Mouse (Mus musculus): ENCODE data around the gene Dpysl4. TPM values are rescaled to one million over a fixed set of nuclear protein-coding genes. Genes with fewer than 3 reads are reported as not detected.

Dpysl4 gene
- polyA plus RNA-seq, 1 experiment from 2014 or later = 5.0 TPM

DNA sequence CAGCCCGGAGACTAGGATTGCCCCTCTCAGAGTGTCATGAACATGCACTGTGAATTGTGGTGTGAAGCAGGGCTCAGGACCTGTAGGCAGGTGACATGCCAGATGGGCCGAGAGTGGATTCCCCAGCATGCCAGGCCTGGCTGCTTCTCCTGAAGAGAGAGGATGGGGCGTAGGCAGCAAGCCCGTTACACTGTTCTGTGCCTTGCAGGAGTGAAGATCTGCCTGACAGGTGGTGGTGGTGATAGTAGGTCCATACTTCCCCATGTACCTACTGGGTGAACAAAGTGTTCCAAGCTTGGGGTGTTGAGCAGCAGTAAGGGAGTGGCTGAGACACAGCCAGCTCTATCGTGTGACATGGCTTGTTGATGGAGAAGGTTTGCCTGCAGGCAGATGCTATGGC, 7.3 kb downstream of the Dpysl4 start:
- Histone ChIP-seq H3K4me3 (ENCODE audit: low read depth, low read length) (no peak overlapping the region), H3K4me1 (replicated peaks; ENCODE audit: control insufficient read depth, insufficient read depth, low read length) (no peaks in the 10 kb centered on the region), H3K9me3 (ENCODE audit: control insufficient read depth, low read length) (no peaks in the 10 kb centered on the region), H3K27me3 (replicated peaks; ENCODE audit: control insufficient read depth, insufficient read depth, low read length) (peaks cover 2% of the 10 kb centered on the region), H3K27ac (ENCODE audit: low read depth, low read length) (no peak overlapping the region), H3K36me3 (ENCODE audit: control insufficient read depth, insufficient read depth, low read length) (no peaks in the 10 kb centered on the region), H3K4me2 (no peak overlapping the region), H3K9ac (ENCODE audit: low read depth, low read length) (no peak overlapping the region)
- 76% methylated on average over 5 of the region's 5 CpGs for WGBS
- no peak for DNase-seq (ENCODE audit: low spot score)
- no peak for ATAC-seq (replicated peaks; ENCODE audit: low FRiP score)

GRCm38 (mm10) chr7:139093781-139094180, 8.0 kb downstream of the Dpysl4 start:
- DNase-seq (ENCODE audit: low spot score) (no peak), ATAC-seq (replicated peaks; ENCODE audit: low FRiP score) (no peak)
- no peak overlapping the region for H3K4me3 ChIP-seq (ENCODE audit: low read depth, low read length)
- H3K27ac ChIP-seq (ENCODE audit: low read depth, low read length) = no peak overlapping the region
- H3K9me3 ChIP-seq (ENCODE audit: control insufficient read depth, low read length) = no peaks in the 10 kb centered on the region
- no peaks in the 10 kb centered on the region for H3K27me3 ChIP-seq (replicated peaks; ENCODE audit: control insufficient read depth, insufficient read depth, low read length)
- no peaks in the 10 kb centered on the region for H3K4me1 ChIP-seq (replicated peaks; ENCODE audit: control insufficient read depth, insufficient read depth, low read length)
- no peaks in the 10 kb centered on the region for H3K36me3 ChIP-seq (ENCODE audit: control insufficient read depth, insufficient read depth, low read length)
- no peak overlapping the region for H3K9ac ChIP-seq (ENCODE audit: low read depth, low read length)
- 83% methylated on average over 7 of the region's 7 CpGs for WGBS
- no peak overlapping the region for H3K4me2 ChIP-seq

- WGBS = 78% methylated on average over 6 of the region's 6 CpGs
- no peaks in the 10 kb centered on the region for H3K9me3 ChIP-seq (ENCODE audit: control insufficient read depth, low read length)
- no peaks in the 10 kb centered on the region for H3K27me3 ChIP-seq (replicated peaks; ENCODE audit: control insufficient read depth, insufficient read depth, low read length)
- no peaks in the 10 kb centered on the region for H3K36me3 ChIP-seq (ENCODE audit: control insufficient read depth, insufficient read depth, low read length)
- no peak overlapping the region for H3K4me3 ChIP-seq (ENCODE audit: low read depth, low read length)
- H3K4me2 ChIP-seq = no peak overlapping the region
- no peak for ATAC-seq (replicated peaks; ENCODE audit: low FRiP score)
- no peak for DNase-seq (ENCODE audit: low spot score)
- no peak overlapping the region for H3K9ac ChIP-seq (ENCODE audit: low read depth, low read length)
- no peaks in the 10 kb centered on the region for H3K4me1 ChIP-seq (replicated peaks; ENCODE audit: control insufficient read depth, insufficient read depth, low read length)
- H3K27ac ChIP-seq (ENCODE audit: low read depth, low read length) = no peak overlapping the region
Observed at GRCm38 (mm10) chr7:139094761-139095160, 9.0 kb downstream of the Dpysl4 start.

DNA sequence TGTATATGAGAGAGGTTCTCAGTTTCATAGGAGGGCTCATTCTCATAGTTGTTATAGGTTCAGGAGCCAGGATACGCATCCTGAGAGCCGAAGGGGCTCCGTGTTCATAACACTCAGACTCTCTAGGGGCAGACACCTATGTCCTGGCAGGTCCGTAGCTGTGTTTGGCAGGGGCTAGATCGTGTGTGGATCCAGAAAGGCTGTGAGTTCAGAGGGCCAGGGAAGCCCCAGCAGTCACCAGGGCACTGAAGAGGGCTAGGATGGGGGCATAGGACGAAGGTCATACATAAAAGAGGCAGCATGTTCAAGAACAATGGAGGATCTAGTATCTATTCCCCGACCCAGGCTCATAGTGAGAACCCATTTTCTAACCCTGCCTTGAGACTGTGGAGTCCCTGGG, 9.5 kb downstream of the Dpysl4 start:
- no peak for DNase-seq (ENCODE audit: low spot score)
- no peaks in the 10 kb centered on the region for H3K4me1 ChIP-seq (replicated peaks; ENCODE audit: control insufficient read depth, insufficient read depth, low read length)

DNA sequence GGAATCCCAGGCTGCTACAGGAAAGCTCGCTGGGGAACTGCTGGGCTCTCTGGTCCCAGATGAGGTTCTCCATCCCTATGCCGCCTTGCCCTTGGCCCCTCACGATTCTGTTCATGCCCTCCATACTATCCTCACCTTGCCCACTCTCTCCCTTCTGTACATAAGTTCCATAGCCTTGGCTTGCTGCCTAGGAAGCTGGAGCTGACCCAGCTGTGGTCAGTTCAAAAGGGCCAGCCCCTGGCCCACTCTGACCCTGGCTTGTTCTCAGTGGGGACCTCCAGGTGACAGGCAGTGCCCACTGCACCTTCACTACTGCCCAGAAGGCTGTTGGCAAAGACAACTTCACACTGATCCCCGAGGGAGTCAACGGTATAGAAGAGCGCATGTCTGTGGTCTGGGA, 10.6 kb downstream of the Dpysl4 start:
- Histone ChIP-seq H3K4me1 (replicated peaks; ENCODE audit: control insufficient read depth, insufficient read depth, low read length) (no peaks in the 10 kb centered on the region), H3K27me3 (replicated peaks; ENCODE audit: control insufficient read depth, insufficient read depth, low read length) (no peaks in the 10 kb centered on the region), H3K36me3 (ENCODE audit: control insufficient read depth, insufficient read depth, low read length) (no peaks in the 10 kb centered on the region), H3K4me3 (ENCODE audit: low read depth, low read length) (no peak overlapping the region), H3K9me3 (ENCODE audit: control insufficient read depth, low read length) (no peaks in the 10 kb centered on the region), H3K4me2 (no peak overlapping the region), H3K27ac (ENCODE audit: low read depth, low read length) (no peak overlapping the region), H3K9ac (ENCODE audit: low read depth, low read length) (no peak overlapping the region)
- ATAC-seq (replicated peaks; ENCODE audit: low FRiP score) (no peak), DNase-seq (ENCODE audit: low spot score) (no peak)
- 80% methylated on average over 6 of the region's 6 CpGs for WGBS

More for the DNA sequence above, 9.5 kb downstream of the Dpysl4 start:
- no peak overlapping the region for H3K4me2 ChIP-seq
- WGBS = 77% methylated on average over 7 of the region's 7 CpGs
- ATAC-seq (replicated peaks; ENCODE audit: low FRiP score) = no peak
- H3K27ac ChIP-seq (ENCODE audit: low read depth, low read length) = no peak overlapping the region
- no peak overlapping the region for H3K4me3 ChIP-seq (ENCODE audit: low read depth, low read length)
- H3K9me3 ChIP-seq (ENCODE audit: control insufficient read depth, low read length) = no peaks in the 10 kb centered on the region
- H3K27me3 ChIP-seq (replicated peaks; ENCODE audit: control insufficient read depth, insufficient read depth, low read length) = no peaks in the 10 kb centered on the region
- no peaks in the 10 kb centered on the region for H3K36me3 ChIP-seq (ENCODE audit: control insufficient read depth, insufficient read depth, low read length)
- H3K9ac ChIP-seq (ENCODE audit: low read depth, low read length) = no peak overlapping the region

- 64% methylated on average over 12 of the region's 12 CpGs for WGBS
- Histone ChIP-seq H3K27ac (ENCODE audit: low read depth, low read length) (no peak overlapping the region), H3K9me3 (ENCODE audit: control insufficient read depth, low read length) (no peaks in the 10 kb centered on the region), H3K36me3 (ENCODE audit: control insufficient read depth, insufficient read depth, low read length) (no peaks in the 10 kb centered on the region), H3K9ac (ENCODE audit: low read depth, low read length) (no peak overlapping the region), H3K27me3 (replicated peaks; ENCODE audit: control insufficient read depth, insufficient read depth, low read length) (no peaks in the 10 kb centered on the region), H3K4me1 (replicated peaks; ENCODE audit: control insufficient read depth, insufficient read depth, low read length) (no peaks in the 10 kb centered on the region), H3K4me2 (no peak overlapping the region), H3K4me3 (ENCODE audit: low read depth, low read length) (no peak overlapping the region)
- DNase-seq (ENCODE audit: low spot score) (no peak), ATAC-seq (replicated peaks; ENCODE audit: low FRiP score) (no peak)
Observed at GRCm38 (mm10) chr7:139100531-139101095, 14.8 kb downstream of the Dpysl4 start.

- no peak for ATAC-seq (replicated peaks; ENCODE audit: low FRiP score)
- no peak overlapping the region for H3K27ac ChIP-seq (ENCODE audit: low read depth, low read length)
Observed at GRCm38 (mm10) chr7:139101286-139101804, 15.5 kb downstream of the Dpysl4 start.

GRCm38 (mm10) chr7:139101826-139102225, 16.0 kb downstream of the Dpysl4 start:
- no peak overlapping the region for H3K4me3 ChIP-seq (ENCODE audit: low read depth, low read length)
- no peak overlapping the region for H3K9ac ChIP-seq (ENCODE audit: low read depth, low read length)
- no peak overlapping the region for H3K4me2 ChIP-seq
- no peaks in the 10 kb centered on the region for H3K27me3 ChIP-seq (replicated peaks; ENCODE audit: control insufficient read depth, insufficient read depth, low read length)
- 69% methylated on average over 3 of the region's 3 CpGs for WGBS
- no peak overlapping the region for H3K27ac ChIP-seq (ENCODE audit: low read depth, low read length)
- H3K9me3 ChIP-seq (ENCODE audit: control insufficient read depth, low read length) = no peaks in the 10 kb centered on the region
- no peaks in the 10 kb centered on the region for H3K4me1 ChIP-seq (replicated peaks; ENCODE audit: control insufficient read depth, insufficient read depth, low read length)
- no peaks in the 10 kb centered on the region for H3K36me3 ChIP-seq (ENCODE audit: control insufficient read depth, insufficient read depth, low read length)
- ATAC-seq (replicated peaks; ENCODE audit: low FRiP score) (no peak), DNase-seq (ENCODE audit: low spot score) (no peak)

More at GRCm38 (mm10) chr7:139101286-139101804, 15.5 kb downstream of the Dpysl4 start:
- Histone ChIP-seq H3K9me3 (ENCODE audit: control insufficient read depth, low read length) (no peaks in the 10 kb centered on the region), H3K4me2 (no peak overlapping the region), H3K4me3 (ENCODE audit: low read depth, low read length) (no peak overlapping the region), H3K9ac (ENCODE audit: low read depth, low read length) (no peak overlapping the region), H3K27me3 (replicated peaks; ENCODE audit: control insufficient read depth, insufficient read depth, low read length) (no peaks in the 10 kb centered on the region), H3K36me3 (ENCODE audit: control insufficient read depth, insufficient read depth, low read length) (no peaks in the 10 kb centered on the region), H3K4me1 (replicated peaks; ENCODE audit: control insufficient read depth, insufficient read depth, low read length) (no peaks in the 10 kb centered on the region)
- DNase-seq (ENCODE audit: low spot score) = no peak
- 69% methylated on average over 10 of the region's 10 CpGs for WGBS

DNA sequence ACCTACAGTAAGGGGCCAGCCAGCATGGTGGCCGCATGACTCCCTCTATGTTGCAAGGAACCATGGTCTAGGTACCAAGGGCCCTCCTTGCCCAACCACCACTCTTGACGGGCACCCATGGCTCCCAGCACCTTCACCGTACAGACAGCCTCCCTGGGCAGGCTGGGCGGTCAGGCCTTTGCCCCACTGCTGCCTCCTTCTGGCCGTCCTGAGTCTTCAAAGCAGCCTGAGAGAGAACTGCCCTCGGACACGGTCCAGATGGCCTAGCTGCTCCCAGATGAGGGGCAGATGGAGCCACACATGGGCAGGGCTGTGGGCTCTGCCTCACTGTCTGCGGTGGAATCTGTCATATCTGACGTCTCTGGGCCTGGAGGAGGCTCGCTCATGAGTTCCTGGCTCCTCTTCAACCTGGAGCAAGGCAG, 18.2 kb downstream of the Dpysl4 start:
- 60% methylated on average over 10 of the region's 10 CpGs for WGBS
- H3K9ac ChIP-seq (ENCODE audit: low read depth, low read length) = no peak overlapping the region
- no peak for ATAC-seq (replicated peaks; ENCODE audit: low FRiP score)
- no peak for DNase-seq (ENCODE audit: low spot score)
- H3K4me1 ChIP-seq (replicated peaks; ENCODE audit: control insufficient read depth, insufficient read depth, low read length) = no peaks in the 10 kb centered on the region
- H3K4me3 ChIP-seq (ENCODE audit: low read depth, low read length) = no peak overlapping the region
- no peaks in the 10 kb centered on the region for H3K36me3 ChIP-seq (ENCODE audit: control insufficient read depth, insufficient read depth, low read length)
- H3K4me2 ChIP-seq = no peak overlapping the region
- no peaks in the 10 kb centered on the region for H3K27me3 ChIP-seq (replicated peaks; ENCODE audit: control insufficient read depth, insufficient read depth, low read length)
- H3K27ac ChIP-seq (ENCODE audit: low read depth, low read length) = no peak overlapping the region
- H3K9me3 ChIP-seq (ENCODE audit: control insufficient read depth, low read length) = no peaks in the 10 kb centered on the region

Data from liver, embryonic 11.5 days (tissue).